Mouse (Mus musculus) brain, embryonic 14.5 days (tissue): ENCODE data around the gene 1600014C23Rik. TPM values are rescaled to one million over a fixed set of nuclear protein-coding genes. Genes with fewer than 3 reads are reported as not detected.

Source experiments
- DNase-seq: peaks from one replicate; pipeline ENCODE4 v3.0.0-alpha.2; 2011; ENCODE audit warnings: low read depth
- CTCF ChIP-seq: fragments of 200-500 bp; IDR thresholded peaks from 2 replicates; pipeline ENCODE4 v1.5.1; 2012; ENCODE audit warnings: inconsistent platforms, mild to moderate bottlenecking, moderate library complexity, borderline replicate concordance; ENCODE audit not compliant: insufficient read depth, insufficient read length; ENCODE audit errors: extremely low read depth
- POLR2A ChIP-seq: fragments of 200-500 bp; IDR thresholded peaks from 2 replicates; pipeline ENCODE4 v1.6.1; 2012; ENCODE audit warnings: mild to moderate bottlenecking, inconsistent platforms, borderline replicate concordance; ENCODE audit not compliant: poor library complexity, insufficient read depth, insufficient read length, severe bottlenecking; ENCODE audit errors: extremely low read depth
- polyA plus RNA-seq: library from polyadenylated mRNA; depleted of rRNA; stranded (reverse); fragments of >200 nt; gene quantifications from 2 replicates; pipeline ENCODE4 v1.2.3, GENCODE M21; 2012; rRNA removed

1600014C23Rik gene
- 0.21 TPM in 1 of 2 replicates, not detected in the other for polyA plus RNA-seq

DNA sequence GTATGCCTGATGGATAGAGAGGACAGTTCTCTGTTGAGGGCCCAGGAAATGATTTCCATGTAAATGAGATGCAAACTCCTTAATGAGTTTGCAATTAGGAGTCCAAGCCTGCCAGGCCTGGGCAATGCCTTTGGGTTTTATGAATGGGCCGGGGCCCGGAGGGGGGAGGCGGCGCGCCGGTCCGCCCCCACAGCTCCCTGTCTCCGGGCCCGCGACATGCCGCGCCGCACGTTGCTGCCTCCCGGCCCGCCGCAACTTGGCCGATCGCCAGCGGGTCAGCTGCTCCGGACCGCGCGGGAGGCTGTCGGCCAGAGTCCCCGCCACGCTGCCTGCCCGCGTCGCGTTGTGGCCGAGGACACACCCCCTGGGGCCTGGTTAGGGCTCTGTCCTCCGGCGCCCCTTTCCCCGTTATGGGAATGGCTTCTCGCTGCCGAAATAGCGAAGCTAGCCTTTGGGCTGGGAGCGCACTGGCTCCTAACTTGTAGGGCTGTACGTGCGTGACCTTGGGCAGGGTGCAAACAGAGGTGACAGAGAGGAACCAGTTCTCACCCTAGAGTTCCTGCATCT, at the start of gene 1600014C23Rik:
Gene 1600014C23Rik, minus strand, starts transcription at position 110 of the 567 bp plus-strand sequence.
- peak; percentile 93 for DNase-seq
- TF ChIP-seq POLR2A (no peak), CTCF (no peak)

DNA sequence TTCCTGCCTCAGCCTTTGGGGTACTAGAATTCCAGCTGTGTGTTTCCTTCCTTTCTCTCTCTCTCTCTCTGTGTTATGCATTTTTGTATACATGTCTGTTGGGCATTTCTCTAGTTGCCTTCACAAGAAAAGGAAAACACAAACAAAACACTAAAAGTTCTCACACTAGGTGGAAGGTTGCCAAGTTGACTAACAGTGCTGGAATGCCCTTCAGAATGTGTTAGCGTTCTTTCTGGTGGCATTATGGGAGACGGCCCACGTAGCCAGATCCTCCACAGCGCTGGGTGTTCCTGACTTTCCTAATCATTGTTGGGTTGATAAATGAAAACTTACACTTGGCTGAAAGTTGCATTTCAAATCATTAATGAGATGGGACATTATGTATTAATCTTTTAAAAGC, 44.8 kb upstream of the 1600014C23Rik start:
- no peak for TF ChIP-seq POLR2A
- no peak for TF ChIP-seq CTCF
- DNase-seq = no peak

DNA sequence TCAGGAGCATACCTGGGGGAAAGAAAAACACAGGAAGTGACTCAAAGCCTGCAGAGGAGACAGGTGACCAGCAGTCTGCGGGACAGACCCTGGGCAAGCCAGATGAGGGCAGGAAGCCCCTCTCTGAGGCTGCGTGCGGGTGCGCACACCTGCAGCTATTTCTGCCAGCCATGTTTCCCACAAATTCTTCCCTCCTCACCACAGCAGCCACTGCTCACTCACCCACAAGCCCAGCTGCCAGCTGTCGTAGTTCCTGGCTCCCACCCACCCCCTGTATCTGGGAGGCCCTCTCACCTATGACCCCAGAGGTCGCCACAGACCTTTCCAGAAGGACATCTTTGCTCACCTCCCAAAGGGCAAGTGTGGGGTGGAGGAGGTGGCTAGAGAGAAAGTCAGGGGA, 43.8 kb upstream of the 1600014C23Rik start:
- no peak for DNase-seq
- TF ChIP-seq CTCF = no peak
- TF ChIP-seq POLR2A = no peak

DNA sequence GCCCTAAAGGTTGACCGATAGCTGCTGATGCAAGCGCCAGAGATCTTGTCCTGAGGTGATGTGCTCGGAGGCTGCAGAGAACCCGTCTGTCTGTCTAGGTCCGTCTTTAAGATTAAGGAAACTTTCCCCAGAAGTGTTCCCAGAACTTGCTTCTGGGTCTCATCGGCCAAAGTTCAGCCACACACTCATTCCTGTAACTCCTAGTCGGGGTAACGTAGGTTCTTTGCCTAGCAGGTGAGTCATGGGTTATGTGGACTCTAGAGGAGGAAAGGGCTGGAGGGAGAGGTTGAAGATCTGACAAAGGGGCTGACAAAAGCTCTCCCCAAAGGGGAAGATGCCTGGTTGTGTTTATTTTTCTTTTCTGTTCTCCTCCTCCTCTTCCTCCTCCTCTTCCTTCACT, 42.5 kb upstream of the 1600014C23Rik start:
- DNase-seq = no peak
- TF ChIP-seq POLR2A (no peak), CTCF (no peak)

DNA sequence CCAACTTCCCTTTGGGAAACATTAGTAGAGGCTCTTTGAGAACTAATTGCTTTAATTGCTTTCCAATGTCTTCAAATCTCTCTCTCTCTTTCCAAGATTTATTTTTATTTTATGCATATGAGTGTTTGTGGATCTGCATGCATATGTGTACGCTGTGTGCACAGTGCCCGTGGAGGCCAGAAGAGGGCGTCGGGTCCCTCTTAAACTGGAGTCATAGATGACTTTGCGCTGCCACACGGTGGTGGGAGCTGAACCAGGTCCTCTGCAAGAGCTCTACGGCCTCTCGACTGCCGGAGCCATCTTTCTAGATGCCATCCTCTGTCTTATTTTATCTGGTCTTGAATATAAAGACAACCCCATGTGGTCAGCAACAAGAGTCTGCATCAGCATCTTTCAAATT, 41.8 kb upstream of the 1600014C23Rik start:
- no peak for DNase-seq
- no peak for TF ChIP-seq POLR2A
- 0 out of 2 replicates have a peak, but pooled peaks have one; percentile 6 for TF ChIP-seq CTCF

DNA sequence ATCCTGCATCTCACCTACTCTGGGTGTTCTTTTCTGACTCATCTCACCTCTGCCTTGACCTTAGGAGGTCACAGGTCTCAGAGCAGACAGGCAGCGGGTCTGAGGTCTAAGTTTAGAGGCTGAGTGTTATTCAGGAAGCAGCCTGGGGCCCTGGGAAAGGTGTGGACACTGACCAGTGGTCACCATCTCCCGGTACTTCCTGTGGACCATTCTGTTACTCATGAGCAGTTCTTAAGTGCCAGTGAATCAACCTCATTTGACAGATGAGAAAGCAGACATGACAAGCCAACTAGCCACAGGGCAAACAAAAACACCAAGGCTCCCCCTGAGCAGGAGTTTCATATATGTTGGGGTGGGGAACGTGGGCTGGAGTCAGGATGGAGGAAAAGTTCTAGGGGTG, 38.9 kb upstream of the 1600014C23Rik start:
- DNase-seq = no peak
- TF ChIP-seq CTCF (no peak), POLR2A (no peak)

DNA sequence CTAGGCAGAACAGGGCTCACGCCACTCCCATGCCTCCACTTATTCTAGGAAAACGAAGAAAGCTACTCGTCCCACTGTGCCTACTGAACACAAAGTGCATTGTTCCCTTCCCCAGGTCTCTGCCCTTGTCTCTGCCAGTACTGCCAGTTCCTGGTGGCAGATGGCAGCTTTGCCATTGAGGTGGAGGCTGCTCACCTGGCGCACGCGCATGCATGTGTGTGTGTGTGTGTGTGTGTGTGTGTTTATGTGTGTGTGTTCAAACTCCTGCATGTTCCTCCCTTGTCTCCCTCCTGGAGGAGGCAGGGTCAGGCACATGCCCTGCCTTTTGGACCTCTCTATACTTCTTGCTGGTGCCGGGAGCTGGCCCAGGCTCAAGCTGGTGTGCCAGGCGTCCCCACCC, 38.5 kb upstream of the 1600014C23Rik start:
- DNase-seq = no peak
- TF ChIP-seq CTCF (no peak), POLR2A (no peak)

DNA sequence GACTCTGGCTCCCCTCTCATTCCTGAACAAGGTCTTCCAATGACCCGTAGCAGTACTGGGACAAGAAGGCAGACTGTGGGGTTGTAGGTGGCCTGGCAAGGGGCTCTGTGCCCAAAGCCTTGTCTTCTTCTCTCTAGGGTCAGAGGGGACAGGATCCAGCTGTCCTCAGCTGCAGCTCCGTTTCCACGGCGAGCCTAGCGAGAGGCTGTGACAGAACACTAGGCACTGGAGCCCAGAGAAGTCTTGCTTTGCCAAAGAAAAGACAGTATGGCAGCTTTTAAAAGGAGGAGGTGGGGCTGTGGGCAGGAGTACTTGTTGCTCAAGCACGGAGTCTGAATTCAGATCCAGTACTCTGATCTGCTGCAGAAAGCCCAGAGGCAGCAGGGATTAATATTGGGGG, 36.8 kb upstream of the 1600014C23Rik start:
- TF ChIP-seq CTCF (no peak), POLR2A (no peak)
- DNase-seq = peak; percentile 47

DNA sequence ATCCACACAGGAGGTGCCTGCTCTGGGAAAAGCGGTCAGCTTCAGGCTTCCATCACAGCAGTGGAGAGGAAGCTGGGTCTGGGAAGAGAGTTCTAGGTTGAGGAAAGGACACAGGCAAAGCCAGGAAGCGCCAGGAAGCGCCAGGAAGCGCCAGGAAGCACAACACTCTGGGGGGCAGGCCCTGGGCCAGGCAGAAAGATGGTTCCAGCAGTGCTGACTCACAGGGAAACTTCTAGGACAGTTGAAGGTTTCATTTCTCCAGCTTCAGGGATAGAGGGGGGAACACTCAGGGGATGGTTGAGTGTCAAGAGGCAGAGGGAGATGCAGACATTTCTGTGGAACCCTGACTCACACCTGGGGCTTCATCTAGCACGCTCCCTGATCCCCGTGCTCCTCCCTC, 36.2 kb upstream of the 1600014C23Rik start:
- TF ChIP-seq CTCF = no peak
- TF ChIP-seq POLR2A = no peak
- no peak for DNase-seq

DNA sequence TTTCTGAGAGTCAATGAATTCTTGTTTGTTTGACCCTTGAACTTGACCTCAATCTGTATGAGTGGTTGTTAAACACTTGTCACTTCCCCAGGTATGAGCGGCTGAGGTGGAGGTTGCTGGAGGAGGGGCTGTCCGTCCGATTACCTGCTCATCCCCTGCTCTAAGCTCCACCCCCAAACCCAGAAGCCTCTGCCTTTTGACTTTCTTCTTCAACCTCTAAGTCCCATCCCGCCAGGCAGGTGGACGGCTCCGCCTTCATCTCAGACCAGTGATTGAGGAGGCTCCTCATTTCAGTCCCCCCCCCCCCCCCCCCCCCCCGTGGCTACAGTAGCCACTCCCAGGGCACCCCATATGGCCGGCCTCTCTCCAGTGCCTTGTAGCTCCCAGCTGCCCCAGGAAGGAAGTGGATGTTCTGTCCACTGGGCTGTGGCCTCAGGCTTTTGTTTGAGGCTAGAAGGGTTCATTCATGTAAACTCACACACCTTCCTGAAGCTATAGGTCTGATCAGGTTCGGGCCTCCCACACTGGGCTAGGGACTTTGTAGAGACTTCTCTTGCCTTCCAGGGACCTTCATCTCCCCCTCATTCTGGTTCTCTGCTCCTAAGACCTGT, 34.0 kb upstream of the 1600014C23Rik start:
- TF ChIP-seq CTCF = no peak
- no peak for TF ChIP-seq POLR2A
- no peak for DNase-seq

DNA sequence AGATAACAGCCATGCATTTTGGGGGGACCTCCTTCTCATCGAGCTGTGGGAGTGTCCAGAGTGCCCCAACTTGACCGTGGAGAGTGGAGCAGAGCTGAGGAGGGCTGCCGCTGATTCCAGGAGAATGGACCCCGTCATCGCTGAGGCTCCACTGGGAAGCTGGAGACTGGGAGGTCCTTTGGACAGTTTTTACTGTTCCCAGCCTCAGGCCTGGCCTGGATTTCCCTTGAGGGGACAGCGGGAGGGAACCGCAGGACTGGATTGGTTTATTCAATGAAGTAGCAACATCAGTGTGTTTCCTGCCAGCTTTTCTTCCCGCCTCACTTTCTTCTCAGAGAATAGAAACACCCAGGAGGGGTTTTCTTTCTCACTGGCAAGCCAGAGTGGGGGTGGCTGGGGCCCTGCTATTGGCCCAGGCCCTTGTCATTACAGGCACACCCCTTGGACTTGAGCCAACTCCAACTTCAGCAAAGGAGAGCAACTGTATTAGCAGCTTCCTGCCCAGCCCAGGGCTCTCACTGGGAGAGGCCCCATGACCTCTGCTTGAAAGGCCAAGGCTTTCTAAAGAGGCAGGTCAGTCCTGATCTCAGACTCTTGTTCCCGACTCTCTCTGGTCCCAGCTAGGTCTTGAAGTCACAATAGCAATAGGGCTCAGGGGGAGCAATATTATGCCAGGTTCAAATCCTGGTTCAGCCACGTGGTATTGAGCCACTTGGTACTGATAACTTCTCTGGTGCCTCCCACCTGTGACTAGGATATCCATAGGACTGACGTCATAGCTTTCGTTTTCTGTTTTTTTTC, 33.3 kb upstream of the 1600014C23Rik start:
- DNase-seq = peak; percentile 97
- TF ChIP-seq POLR2A (no peak), CTCF (no peak)

DNA sequence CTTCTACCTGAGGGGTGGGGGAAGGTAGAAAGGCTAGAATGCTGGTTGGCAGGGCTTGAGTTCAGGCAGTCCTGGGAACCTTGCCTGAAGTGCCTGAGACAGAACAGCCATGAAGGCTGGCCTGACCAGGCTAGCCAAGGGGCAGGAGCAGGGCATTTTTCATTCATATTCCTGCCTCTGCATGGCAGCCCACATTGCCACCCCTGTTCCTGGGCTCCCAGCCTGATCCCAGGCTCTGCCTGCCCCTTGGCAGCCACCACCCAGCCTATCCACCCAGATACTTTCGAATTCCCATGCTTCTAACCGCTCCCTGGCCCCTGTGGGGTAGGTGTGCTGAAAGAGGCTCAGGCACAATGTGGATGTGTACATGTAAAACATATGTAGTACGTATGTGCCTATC, 32.3 kb upstream of the 1600014C23Rik start:
- TF ChIP-seq POLR2A (no peak), CTCF (no peak)
- DNase-seq = no peak

DNA sequence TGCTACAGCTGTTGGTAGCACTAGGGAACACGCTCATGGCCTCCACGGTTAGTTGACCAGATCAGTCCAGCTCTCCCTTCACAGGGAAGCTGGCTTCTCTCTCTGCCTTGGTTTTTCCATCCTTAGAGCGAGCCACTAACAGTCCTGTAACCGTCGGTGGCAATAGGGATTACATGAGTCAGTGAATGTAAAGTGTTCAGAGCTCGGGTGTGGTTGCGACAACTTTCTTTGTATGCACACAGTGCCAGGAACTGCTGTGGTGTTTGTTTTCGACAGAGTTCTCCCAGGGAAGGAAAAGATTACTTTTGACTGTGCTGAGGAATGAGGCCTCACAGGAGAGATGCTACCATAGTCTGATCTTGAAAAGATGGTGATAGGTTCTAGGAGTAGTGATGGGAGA, 29.5 kb upstream of the 1600014C23Rik start:
- DNase-seq = no peak
- TF ChIP-seq POLR2A (no peak), CTCF (no peak)
